Mouse (Mus musculus) thymus, postnatal 10 days (tissue): Measurements from ENCODE around the gene Papln.
A peak's percentile ranks its signal among the peaks of the same experiment; 100 is the strongest.

Source experiments
- DNase-seq, 2 experiments: peaks; one replicate each; pipeline ENCODE4 v3.0.0; 2021; ENCODE audit warnings: low spot score in 2 of 2

Gene Papln

GRCm38 (mm10) chr12:83763311-83764043 is at the start of gene Papln:
Papln (plus strand) TSS chr12:83763634.
- DNase-seq, result no peak

GRCm38 (mm10) chr12:83713749-83714148 is 49.7 kb upstream of the Papln start:
- peak in 1 of 2 experiments; percentile 47 for DNase-seq

DNA sequence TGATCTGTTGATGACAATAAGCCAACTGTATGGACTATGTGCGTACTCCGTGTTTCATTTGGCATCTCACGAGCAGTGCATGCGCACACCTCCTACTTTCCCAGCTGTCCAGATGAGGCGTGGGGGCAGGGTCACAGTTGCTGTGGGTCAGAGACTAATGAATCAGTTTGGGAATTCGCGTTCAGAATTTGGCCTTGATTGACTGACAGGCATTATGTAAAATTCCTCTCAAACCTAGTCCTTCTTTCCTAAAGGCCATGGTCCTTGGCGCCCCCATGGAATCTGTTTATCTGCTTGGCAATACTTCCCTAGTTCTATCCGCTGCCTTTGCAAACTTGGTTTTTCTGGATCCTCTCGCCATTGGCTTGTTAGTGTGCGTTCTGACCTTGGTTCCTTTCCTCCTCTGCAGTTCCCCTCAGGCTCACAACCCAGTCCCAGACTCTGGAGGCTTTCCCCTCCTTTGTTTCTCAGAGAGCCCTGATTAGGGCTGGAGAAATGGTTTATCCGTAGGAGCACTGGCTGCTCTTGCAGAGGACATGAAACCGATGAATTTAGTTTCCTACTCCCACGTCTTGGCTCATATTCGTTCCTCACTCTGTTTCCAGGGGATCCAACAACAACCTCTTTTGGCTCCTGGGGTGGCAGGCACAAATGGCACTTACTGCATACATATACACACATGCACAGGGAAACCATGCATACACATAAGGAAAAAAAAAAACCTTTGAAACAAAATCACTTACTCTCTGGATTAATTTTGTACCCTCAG is 46.8 kb upstream of the Papln start:
- no peak for DNase-seq

- no peak for DNase-seq
Measured at GRCm38 (mm10) chr12:83719431-83719830, 44.0 kb upstream of the Papln start.

- no peak for DNase-seq
Measured at GRCm38 (mm10) chr12:83721281-83721680, 42.2 kb upstream of the Papln start.

DNA sequence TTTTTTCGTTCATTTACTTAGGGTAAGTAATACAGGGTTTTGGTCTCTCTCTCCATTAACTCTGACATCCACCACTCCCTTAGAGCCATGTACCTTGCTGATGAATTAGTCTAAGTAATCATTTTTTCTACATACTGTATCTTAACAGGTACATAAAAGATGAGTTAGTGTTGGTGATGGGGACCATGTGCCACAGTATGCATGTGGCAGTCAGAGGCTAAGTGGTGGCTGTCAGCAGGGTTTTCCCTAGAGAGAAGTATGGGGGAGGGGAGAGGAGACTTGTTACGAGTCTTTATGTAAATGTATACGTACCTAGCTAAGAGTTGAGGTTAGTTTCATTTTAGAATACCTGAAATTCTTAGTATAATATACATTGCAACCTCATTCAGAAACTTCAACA is 40.4 kb upstream of the Papln start:
- DNase-seq, result no peak

- no peak for DNase-seq
Measured at GRCm38 (mm10) chr12:83726510-83727308, 36.7 kb upstream of the Papln start.

DNA sequence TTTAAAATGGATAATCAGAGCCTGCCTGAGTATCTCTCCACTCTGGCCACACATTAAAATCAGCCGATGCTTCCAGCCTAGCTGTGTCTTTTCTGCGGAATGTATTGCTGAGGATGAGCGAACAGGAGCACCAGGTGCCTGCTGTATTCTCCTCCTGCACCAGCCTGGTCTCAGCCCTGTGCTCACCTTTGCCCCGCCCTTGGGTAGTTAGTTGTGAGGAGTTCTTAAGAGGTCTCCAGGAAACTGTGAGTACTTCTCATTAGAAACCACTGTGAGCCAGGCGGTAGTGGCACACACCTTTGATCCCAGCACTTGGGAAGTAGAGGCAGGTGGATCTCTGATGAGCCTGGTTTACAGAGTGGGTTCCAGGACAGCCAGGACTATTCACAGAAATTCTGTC is 31.2 kb upstream of the Papln start:
- DNase-seq, result no peak

DNA sequence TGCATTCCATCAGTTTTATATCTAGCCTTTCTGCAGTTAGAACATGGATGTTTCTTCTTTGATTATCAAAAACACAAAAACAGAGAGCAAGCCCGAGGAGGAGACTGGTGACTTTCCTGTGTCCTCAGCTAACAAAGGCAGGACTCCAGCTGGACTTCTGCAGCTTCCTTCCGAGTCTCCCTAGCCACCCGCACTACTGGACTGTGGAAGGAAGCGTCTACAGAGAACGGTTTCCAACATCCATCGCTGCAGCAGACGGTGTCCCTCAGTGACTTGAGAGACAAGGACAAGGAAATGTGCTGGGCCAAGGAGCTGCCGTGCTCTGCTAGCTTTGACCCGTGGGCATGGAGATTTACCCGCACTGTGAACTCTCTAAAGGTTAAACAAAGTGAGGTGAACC is 29.4 kb upstream of the Papln start:
- DNase-seq, result no peak

DNA sequence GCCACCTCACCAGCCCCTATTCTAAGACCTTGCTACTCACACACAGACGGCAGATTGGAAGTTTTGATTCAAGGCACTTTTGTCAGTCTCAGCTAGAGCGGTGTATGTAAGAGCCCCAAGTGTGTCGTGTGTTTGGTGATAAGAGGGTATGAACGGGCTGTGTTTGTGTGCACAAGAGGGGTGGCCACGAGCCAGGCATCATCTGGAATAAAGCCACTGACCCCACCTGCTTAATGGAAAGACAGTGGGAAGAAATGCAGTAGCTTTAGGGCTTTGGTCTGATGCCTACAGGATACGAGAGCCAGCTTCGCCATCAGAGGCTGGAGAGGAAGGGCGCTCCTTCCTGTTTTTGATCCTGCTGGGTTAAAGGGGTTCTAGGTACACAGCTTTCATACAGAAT is 27.2 kb upstream of the Papln start:
- no peak for DNase-seq

- no peak for DNase-seq
Measured at GRCm38 (mm10) chr12:83738651-83739050, 24.8 kb upstream of the Papln start.

DNA sequence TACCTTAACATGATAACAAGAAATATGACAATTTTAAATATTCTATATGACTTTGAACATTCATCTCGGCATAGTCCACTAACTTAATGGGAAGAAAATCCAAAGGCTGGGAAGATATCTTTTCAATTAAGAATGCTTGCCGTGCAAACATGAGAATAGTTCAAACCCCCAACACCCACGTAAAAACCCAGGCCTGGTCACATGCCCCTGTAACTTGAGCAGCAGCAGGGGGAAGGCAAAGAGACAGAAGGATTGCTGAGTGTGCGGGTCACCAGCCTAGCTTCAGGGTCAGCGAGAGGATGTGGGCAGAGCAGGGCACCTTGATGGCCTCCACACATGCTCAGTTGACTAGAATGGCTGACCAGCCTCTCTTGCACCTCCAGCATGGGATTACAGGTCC is 21.7 kb upstream of the Papln start:
- DNase-seq, result no peak

DNA sequence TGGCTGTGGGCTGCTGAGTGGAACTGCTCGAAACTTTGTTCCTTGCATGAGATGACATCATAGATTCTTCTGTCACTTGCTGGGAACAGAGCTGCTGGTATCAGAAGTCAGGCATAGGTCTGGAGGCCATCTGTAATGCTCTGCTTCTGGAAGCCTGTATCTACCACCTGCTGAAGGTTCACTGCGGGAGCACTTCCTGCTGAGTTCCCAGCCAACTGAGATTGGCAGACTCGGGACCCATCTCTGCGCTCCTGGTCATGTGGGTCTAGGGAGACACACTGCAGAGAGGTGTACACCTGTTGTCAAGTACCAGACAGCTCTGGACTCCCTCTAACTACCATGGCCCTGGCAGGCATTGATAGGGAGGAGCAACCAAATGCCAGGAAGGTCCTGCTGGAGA is 20.6 kb upstream of the Papln start:
- no peak for DNase-seq

GRCm38 (mm10) chr12:83743712-83744111 is 19.7 kb upstream of the Papln start:
- DNase-seq, result no peak

- DNase-seq, result no peak
Measured at GRCm38 (mm10) chr12:83749186-83749585, 14.2 kb upstream of the Papln start.

- DNase-seq, result no peak
Measured at GRCm38 (mm10) chr12:83752495-83752894, 10.9 kb upstream of the Papln start.

DNA sequence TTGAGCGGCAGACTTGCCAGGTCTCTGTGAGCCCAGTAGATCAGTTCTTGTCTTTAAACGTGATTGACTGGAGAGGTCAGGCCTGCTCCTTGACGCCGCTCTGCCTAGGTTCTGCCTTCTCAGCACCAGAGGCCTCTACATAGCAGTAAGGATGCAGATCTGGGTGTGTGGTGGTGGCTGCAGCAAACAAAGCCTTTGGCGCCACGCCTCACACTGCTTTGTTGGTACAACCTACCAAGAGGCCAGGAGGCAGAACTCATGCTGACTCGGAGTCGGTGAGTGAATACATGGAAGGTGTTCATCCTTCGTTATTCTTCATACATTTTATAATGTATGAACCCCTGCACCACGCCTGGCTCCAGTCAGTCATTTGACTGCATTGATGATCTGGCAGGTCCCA is 4.7 kb upstream of the Papln start:
- DNase-seq, result no peak

DNA sequence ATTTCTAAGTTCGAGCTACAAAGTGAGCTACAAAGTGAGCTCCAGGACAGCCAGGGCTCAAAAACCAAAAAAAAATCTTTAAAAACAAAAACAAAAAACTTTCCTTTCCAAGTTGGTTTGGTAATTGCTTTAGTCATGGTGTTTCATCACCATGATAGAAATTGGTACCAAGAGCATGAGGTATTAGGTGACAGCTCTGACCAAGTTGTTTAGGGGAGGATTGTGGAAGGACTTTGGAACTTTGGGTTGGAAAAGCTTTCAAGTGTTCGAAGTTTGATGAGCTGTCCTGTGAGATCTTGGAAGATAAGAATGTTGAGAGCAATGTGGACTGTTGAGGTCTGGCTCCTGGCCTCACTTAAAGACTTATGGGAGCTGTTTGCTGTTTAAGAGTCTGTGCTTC is 3.2 kb upstream of the Papln start:
- no peak for DNase-seq

DNA sequence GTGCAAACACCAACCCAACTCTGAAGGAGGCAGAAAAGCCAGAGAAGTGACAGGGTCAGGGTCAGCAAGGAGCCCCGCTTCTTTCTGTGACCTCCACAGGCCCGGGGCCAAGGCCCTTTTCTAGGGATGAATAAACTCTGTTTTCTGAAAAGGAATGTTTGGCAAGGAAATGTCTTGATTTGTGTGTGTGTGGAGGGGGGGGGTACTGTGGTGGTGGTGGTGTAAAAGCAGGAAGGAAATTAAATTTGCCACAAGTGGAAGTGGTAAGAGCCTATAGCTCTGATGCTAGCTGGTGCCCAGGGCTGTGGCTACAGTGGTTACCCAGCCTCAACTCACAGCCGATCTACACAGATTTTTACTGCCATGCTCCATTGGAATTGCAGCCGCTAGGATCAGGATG is 728 bp upstream of the Papln start:
- no peak for DNase-seq

GRCm38 (mm10) chr12:83764044-83764365 is 571 bp downstream of the Papln start:
- no peak for DNase-seq

DNA sequence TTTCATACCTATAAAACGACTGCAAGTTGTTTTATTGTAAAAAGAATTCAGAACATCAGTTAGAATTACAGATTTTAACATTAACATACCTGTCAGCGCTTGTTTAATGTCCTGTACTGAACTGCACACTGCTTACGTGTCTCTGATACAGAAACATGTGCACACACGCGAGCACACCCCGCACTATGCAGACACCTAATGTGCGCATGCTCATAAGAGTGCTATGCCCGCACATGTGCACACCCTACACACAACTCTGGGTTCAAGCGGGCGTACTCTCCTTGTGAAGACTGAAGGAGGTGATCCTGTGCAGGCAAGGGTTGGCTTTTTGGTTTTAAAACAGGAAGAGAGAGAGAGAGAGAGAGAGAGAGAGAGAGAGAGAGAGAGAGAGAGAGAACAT is 1.1 kb downstream of the Papln start:
- no peak for DNase-seq

- DNase-seq, result no peak
Measured at GRCm38 (mm10) chr12:83765965-83766603, 2.6 kb downstream of the Papln start.
